Mouse (Mus musculus) cerebellum, postnatal 25 days (tissue): ENCODE data around the gene Gm20716.

Source experiments
- DNase-seq, 2 experiments: peaks; one replicate each; pipeline ENCODE4 v3.0.0; 2021; ENCODE audit warnings: mixed read lengths in 2 of 2

The Gm20716 gene

GRCm38 (mm10) chr2:168230026-168230728 is at the start of gene Gm20716, which contains the start of the genes Dpm1 and Mocs3:
TSS of gene Gm20716 (minus strand) at chr2:168230364.
TSS of gene Dpm1 (minus strand) at chr2:168230591.
TSS of gene Mocs3 (plus strand) at chr2:168230622.
- DNase-seq = peak; percentile 88 to 93

DNA sequence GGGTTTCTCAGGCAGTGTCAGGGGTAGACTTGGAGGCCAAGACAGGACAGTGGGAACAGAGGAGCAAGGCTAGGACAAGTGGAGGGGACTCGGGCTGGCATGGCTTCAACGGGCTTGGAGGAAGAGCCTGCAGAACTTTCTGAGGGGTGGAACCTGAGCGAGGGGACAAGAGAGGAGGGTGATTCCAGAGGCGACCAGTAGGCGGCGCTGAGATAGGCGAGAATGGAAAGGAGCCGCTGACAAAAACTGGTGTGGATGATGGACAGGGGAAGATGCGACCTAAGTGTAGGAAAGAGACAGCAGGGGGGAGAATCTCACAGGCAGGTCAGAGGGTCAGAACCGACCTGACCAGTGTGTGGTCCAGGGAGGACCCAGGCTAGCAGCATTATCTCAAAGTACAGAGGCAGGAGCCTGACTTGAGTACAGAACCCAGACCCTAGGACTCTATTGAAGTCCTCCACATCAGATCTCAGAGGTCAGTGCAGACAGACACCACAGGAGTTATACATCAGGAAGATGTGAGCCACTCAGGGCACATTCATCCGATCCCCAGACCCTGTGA is 44.3 kb upstream of the Gm20716 start:
- peak; percentile 73 to 85 for DNase-seq

DNA sequence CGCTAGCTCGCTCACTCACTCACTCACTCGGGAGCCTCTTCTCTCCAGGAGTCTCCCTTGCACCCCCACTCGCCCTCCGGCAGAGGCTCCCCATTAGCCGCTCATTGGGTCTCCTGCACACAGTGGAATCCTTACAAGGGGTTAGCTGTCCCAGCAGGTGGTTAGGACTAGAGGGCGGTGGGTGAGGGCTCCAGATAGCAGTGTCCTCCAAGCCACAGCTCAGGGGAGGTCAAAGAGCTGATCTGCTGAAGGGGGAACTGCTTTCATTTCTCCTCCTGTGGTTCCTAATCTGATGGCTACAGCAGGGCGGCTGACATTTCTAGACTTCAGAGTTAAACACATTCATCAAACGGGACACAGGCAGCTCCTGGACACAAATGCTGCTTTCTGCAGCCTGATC is 43.2 kb upstream of the Gm20716 start:
- no peak for DNase-seq

DNA sequence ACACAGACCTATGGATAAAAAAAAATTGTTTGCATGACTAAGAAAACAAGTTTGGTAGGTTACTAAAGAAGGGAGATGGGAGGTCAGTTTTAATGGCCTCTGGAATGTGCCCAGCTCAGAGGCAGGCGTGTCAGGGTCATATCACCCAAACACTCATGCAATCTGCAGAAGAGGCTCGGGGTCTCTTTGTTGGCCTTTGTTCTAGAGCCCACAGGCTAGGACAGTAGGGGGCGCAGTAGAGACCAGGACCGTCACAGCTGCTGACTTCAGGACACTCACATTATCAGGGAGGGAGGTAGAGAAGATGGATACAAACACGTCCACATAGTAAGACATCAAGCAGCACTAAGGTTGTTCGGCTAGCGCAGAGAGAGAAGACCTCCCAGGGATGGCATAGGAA is 37.9 kb upstream of the Gm20716 start:
- DNase-seq = peak in 1 of 2 experiments; percentile 36

DNA sequence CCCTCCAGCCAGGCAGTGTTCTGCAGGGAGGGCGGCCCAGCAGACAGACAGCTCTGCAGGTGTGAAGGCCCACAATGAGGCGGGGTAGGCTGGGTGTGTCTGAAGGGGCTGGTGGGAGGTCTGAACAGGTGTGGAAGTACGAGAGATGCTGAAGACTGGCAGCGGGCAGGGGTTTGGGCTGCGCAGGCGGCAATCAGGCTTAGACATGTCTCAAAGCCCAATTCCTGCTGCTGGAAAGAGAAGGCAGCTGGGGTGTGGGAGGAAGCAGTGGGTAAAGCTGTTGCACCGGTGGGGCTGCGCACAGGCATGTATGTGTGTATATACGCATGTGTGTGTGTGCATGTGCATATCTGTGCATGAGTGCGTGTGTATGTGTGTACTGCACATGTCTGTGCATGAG is 30.7 kb upstream of the Gm20716 start:
- DNase-seq = no peak

GRCm38 (mm10) chr2:168260124-168260523 is 30.0 kb upstream of the Gm20716 start:
- no peak for DNase-seq

DNA sequence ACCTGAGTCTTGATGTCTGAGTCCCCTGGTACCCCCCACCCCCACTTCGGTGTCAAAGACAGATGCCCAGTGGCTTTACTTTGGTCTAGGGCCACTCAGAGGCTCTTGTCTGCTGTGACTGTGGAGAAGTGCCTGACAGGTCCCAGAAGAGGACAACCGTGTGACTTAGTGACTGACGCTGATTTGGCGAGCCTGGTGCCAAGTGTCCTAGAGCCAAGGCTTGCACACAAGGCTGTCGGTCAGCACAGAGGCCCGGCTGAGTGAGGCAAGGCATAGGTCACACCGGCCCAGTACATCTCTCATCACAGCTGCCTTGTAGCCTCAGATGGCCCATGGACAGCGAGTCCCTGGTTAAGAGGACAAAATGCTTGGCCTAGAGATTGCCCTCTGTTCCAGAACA is 28.9 kb upstream of the Gm20716 start:
- DNase-seq = no peak

DNA sequence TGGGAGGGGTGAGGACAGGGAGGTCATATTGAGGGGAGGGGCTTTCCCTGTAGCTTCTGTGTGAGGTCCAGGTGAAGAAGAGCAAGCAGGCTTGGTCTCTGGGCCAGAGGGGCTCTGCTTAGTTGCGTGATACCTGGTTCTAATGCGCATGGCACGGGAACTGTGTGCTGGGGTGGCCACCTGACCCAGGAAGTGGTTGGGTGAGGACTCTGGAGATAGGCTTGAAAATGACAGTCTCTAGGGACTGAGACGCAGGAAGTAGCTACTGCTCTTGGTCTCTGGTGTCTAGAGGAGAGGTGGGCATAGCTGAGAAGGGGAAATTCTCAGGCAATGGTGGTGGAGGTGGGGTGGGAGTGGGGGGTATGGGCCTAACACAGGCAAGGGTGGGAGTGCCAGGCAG is 27.0 kb upstream of the Gm20716 start:
- no peak for DNase-seq

- no peak for DNase-seq
These were observed 26.3 kb upstream of the Gm20716 start for GRCm38 (mm10) chr2:168256506-168256905.

GRCm38 (mm10) chr2:168253822-168254221 is 23.7 kb upstream of the Gm20716 start:
- DNase-seq = no peak

DNA sequence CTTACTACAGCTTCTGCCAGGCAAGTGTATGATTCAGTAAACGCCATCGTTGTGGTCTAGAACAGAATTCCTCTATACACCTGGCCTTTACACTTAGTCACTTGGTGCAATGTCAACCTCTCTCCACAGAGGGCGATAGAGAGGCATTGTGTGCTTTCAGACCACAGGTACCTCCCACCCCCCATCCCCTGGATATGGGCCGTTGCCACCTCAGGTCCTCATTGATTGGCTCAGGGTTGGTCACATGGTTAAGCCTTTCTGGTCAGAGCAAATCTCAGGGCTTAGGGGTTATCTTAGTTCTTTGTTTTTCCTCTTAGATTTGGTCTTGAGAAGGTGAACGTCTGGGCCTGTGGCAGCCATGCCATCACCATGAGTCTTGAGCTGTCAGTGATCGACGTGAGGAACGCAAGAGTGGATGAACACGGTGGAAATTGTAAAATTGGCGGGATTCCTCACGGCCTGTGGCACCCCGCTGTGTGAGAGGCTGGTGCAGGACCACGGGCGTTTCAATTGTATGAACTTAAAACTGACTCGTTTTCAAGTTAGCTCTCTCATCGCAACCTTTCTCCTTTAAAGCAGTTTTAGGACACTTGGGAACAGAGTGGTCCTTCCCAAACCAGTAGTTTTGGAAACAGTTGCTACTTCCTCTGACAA is 22.6 kb upstream of the Gm20716 start:
- peak in 1 of 2 experiments; percentile 50 for DNase-seq

DNA sequence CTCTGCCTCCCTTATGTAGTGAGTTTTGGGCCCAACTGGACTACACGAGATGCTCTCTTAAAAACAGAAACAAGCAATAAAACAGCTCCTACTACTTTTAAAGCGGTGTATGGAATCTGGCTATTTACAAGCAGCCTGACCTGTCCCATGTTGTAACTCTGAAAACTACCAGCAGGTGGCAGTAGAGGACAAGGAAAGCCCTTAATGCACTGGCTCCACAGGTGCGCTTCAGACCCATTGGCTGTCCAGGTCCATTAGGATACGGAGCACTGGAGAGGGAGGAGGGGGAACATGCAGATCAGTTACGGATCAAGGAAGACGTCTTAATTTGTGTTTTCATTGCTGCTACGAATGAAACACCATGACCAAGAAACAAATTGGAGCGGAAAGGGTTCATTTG is 20.1 kb upstream of the Gm20716 start:
- DNase-seq = peak; percentile 84 to 93

- DNase-seq = peak in 1 of 2 experiments; percentile 17
These were observed 18.7 kb upstream of the Gm20716 start for GRCm38 (mm10) chr2:168248856-168249245.

DNA sequence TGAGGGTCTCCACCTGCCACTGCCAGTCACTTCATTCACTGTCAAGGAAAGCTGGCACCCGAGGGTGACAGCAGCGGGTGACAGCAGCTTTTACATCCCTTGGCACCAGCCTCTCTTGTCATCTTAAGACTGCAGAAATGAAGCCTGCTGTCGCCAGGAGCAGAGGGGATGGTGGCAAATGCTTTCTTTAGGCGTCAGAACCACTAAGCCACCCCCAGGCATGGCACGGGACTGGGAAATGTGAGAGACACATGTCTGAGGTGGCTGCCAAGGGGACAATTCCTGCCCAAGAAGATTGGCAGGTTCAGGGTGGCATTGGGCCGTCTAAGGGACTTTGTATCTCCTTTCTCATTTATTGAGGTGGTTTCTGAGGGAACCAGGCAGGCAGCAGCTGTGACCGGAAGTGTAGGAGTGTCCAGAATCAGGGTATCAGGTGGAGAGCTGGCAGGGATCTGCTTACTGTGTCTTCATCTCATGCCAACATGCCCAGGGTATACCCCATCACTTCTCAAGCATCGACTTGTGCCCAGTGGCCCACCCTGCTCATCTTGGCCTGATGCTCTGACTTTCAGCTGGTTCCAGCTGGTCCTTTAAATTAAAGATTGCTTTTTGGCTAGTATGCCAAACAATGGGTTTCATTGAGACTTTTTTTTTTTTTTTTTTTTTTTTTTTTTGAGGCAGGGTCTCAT is 18.1 kb upstream of the Gm20716 start:
- no peak for DNase-seq

DNA sequence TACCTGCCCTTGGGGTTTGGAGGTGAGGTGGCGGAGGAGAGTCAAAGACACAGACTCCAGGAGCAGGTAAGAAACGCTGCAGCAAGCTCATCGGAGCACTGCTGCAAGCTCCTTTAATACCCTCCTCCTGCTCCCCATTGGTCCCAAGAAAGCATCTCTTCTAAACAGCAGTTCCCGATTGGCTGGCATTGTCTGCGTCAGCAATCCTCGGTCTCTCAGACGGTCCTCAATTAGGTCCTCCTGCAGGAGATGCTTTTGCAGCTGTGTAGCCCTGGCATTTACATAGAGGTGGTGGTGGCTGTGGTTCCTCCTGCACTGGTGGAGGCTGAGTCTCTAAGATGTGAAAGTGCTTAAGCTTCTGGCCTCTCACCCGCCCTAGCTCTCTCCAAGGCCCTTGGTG is 15.4 kb upstream of the Gm20716 start:
- DNase-seq = no peak

GRCm38 (mm10) chr2:168243278-168243677 is 13.1 kb upstream of the Gm20716 start:
- DNase-seq = no peak

DNA sequence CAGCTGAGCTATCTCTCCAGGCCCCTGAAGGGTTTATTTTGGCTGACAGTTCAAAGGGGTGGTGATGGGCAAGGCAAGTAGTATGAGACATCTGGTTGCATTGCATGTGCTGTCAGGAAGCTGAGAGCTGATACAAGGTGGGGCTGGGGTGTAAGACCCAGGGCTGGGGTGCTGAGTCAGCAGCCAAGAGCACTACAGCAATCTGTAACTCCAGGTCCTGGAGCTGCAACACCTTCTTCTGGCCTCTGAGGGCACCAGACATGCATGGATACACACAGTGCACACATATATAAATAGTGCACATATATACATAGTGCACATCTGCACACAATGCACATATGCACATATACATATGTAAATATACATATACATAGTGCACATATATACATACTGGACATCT is 12.7 kb upstream of the Gm20716 start:
- no peak for DNase-seq

GRCm38 (mm10) chr2:168238335-168238734 is 8.2 kb upstream of the Gm20716 start:
- DNase-seq = no peak

GRCm38 (mm10) chr2:168233286-168233685 is 3.1 kb upstream of the Gm20716 start:
- no peak for DNase-seq

GRCm38 (mm10) chr2:168231471-168231829 is 1.3 kb upstream of the Gm20716 start:
- DNase-seq = no peak

DNA sequence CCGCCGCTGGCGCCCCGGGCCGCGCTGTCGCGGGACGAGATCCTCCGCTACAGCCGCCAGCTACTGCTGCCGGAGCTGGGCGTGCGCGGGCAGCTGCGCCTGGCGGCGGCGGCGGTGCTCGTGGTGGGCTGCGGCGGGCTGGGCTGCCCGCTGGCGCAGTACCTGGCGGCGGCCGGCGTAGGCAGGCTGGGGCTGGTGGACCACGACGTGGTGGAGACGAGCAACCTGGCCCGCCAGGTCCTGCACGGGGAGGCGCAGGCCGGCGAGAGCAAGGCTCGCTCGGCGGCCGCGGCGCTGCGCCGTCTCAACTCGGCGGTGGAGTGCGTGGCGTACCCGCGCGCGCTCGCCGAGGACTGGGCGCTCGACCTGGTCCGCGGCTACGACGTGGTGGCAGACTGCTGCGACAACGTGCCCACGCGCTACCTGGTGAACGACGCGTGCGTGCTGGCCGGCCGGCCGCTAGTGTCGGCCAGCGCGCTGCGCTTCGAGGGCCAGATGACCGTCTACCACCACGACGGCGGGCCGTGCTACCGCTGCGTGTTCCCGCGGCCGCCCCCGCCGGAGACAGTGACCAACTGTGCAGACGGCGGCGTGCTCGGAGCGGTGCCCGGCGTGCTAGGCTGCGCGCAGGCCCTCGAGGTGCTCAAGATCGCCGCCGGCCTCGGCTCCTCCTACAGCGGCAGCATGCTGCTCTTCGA is 758 bp upstream of the Gm20716 start:
- DNase-seq = peak in 1 of 2 experiments; percentile 63

DNA sequence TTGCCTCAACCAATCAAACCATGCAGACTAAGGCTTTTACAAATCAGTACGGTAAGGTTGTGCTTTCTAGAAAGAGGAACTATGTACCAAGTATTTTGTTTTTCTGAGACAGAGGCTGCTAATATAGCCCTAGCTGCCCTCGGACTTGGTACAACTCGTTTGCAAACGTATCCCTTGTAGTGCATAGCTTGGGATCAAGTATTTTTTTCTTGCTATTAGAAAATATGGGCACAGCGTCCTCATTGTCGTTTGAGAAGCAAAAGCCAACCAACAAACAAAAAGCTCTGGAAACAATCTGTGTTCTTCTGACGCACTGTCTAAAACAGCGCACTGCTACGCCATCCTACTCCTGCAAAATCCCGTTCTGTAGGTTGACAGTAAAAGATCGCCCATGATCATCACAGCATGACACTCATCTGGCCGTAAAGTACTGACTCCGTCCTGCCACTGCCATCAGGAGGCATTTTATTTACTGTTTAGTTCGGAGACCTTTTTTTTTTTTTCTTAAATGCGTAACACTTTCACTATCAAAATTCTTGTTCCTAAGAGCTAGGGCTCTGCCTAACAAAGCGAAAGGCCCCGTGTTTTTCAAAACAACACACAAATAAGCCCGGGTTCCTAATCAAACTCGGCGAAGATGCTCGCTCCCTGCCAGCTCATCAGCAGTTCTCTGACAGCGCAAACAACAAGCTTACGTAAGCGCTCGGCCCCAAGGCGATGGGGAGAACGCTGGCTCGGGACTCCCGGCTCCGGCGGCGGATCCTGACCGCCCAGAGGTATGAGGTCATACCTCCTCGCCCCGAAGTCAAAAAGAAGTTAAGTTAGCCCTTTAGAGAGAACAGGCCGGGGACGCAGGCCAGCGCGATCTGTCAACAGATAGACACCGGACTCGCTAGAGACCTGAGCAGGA is 793 bp downstream of the Gm20716 start:
- peak in 1 of 2 experiments; percentile 64 for DNase-seq
